Mouse (Mus musculus): ENCODE results near the gene Oog2.
"Not testable (repeated sequence)": the region's sequence is repeated elsewhere in the genome, so short reads cannot be mapped to it uniquely, and the experiment has no call there.

The Oog2 gene

GRCm38 (mm10) chr4:144190419-144190818, at the start of gene Oog2:
Gene Oog2 (plus strand): TSS chr4:144190719.
- DNase-seq (ENCODE audit: low spot score) = no peak

GRCm38 (mm10) chr4:144162563-144162962, 28.0 kb upstream of the Oog2 start, which contains the start of gene Oog3:
Gene Oog3 (minus strand): TSS chr4:144162663.
- DNase-seq (ENCODE audit: low spot score) = no peak

GRCm38 (mm10) chr4:144213218-144213617, 22.7 kb downstream of the Oog2 start, which contains the start of gene C87977:
Gene C87977 (minus strand): TSS chr4:144213318.
- DNase-seq (ENCODE audit: low spot score) = not testable (repeated sequence)
